Mouse (Mus musculus) midbrain, postnatal 0 days (tissue): ENCODE results near the gene Marf1. TPM values are rescaled to one million over a fixed set of nuclear protein-coding genes. Genes with fewer than 3 reads are reported as not detected.

ENCODE experiments used
- ATAC-seq: fragments of 200-750 bp; cut with Nextera tagmentation; 2 replicates; pipeline ENCODE4 v1.8.0; 2017; ENCODE audit warnings: moderate number of reproducible peaks, mild to moderate bottlenecking, moderate TSS enrichment, moderate library complexity; ENCODE audit not compliant: low FRiP score
- DNase-seq: peaks from one replicate; pipeline ENCODE4 v3.0.0-alpha.2; 2015; ENCODE audit warnings: low spot score
- H3K27ac ChIP-seq: fragments of 300-500 bp; sonication (generic); 2 replicates; pipeline ENCODE4 v1.5.1; 2014; ENCODE audit warnings: low read depth, mild to moderate bottlenecking, low read length, mixed read lengths
- H3K27me3 ChIP-seq: fragments of 300-500 bp; sonication (generic); 2 replicates; pipeline ENCODE4 v1.6.1; 2014; ENCODE audit warnings: low read length, control low read depth, mixed read lengths; ENCODE audit not compliant: insufficient read depth
- H3K36me3 ChIP-seq: fragments of 300-500 bp; sonication (generic); 2 replicates; pipeline ENCODE4 v1.6.1; 2014; ENCODE audit warnings: low read length, control low read depth, mixed read lengths; ENCODE audit not compliant: insufficient read depth
- H3K4me1 ChIP-seq: fragments of 300-500 bp; sonication (generic); 2 replicates; pipeline ENCODE4 v1.6.1; 2014; ENCODE audit warnings: mild to moderate bottlenecking, control low read depth, antibody characterized with exemption, low read length, mixed read lengths; ENCODE audit not compliant: insufficient read depth
- H3K4me2 ChIP-seq: fragments of 300-500 bp; sonication (generic); 2 replicates; pipeline ENCODE4 v1.6.1; 2014; ENCODE audit warnings: low read depth, mild to moderate bottlenecking, low read length, mixed read lengths; ENCODE audit not compliant: poor library complexity, severe bottlenecking
- H3K4me3 ChIP-seq: fragments of 300-500 bp; sonication (generic); 2 replicates; pipeline ENCODE4 v1.5.1; 2014; ENCODE audit warnings: low read depth, mild to moderate bottlenecking, low read length, moderate library complexity
- H3K9ac ChIP-seq: fragments of 300-500 bp; sonication (generic); replicated peaks from 2 replicates; pipeline ENCODE4 v1.6.1; 2014; ENCODE audit warnings: mild to moderate bottlenecking, low read length, moderate library complexity, mixed read lengths; ENCODE audit not compliant: poor library complexity, severe bottlenecking
- H3K9me3 ChIP-seq: fragments of 300-500 bp; sonication (generic); 2 replicates; pipeline ENCODE4 v1.6.1; 2016; ENCODE audit warnings: low read length, control low read depth
- CTCF ChIP-seq: IDR thresholded peaks from 2 replicates; pipeline ENCODE4 v1.5.1; 2016; ENCODE audit warnings: antibody characterized with exemption, mild to moderate bottlenecking
- WGBS: fragments of 180-500 bp; shearing (Covaris S2); extraction: QIAGEN DNeasy Blood & Tissue Kit; methylation state at CpG from one replicate; pipeline ENCODE4 v1.1.7; 2014; 5-methylcytosine and 5-hydroxymethylcytosine counted together
- polyA plus RNA-seq: library from polyadenylated mRNA; unstranded; fragments of >200 nt; fragmentation: Nextera tagmentation; extraction: Ambion mirVana; gene quantifications from 2 replicates; pipeline ENCODE4 v1.2.1, GENCODE M21; 2015
- total RNA-seq: library from RNA; depleted of rRNA; stranded (reverse); fragments of >200 nt; gene quantifications from 2 replicates; pipeline ENCODE4 v1.2.3, GENCODE M21; 2014; rRNA removed

Marf1 gene
- total RNA-seq (24.0 and 29.7 TPM in 2 replicates), polyA plus RNA-seq (8.7 and 9.4 TPM in 2 replicates)

GRCm38 (mm10) chr16:14162988-14163416 lies at the start of gene Marf1, which contains the start of gene Nde1:
Gene Marf1, minus strand, starts transcription at chr16:14163351.
Gene Nde1, plus strand, starts transcription at chr16:14163275.
- Histone ChIP-seq H3K9ac (peak within 1 kb of the TSS; percentile 56), H3K9me3 (no peaks in the 10 kb centered on the region), H3K4me1 (peaks cover under 1% of the 10 kb centered on the region; the same call in 1 of the 2 replicates), H3K4me3 (peak within 1 kb of the TSS; percentile 61), H3K4me2 (peak within 1 kb of the TSS; percentile 95), H3K27me3 (no peaks in the 10 kb centered on the region), H3K27ac (no peak within 1 kb of the TSS), H3K36me3 (no peaks in the 10 kb centered on the region)
- peak; percentile 47 for ATAC-seq
- peak; percentile 86 for DNase-seq
- TF ChIP-seq CTCF = no peak
- 1% methylated on average over 33 of the region's 43 CpGs for WGBS

- ATAC-seq (no peak), DNase-seq (no peak)
- H3K4me3 ChIP-seq = no peak overlapping the region
Measured at GRCm38 (mm10) chr16:14198798-14199197, 35.6 kb upstream of the Marf1 start.

GRCm38 (mm10) chr16:14195427-14195826 lies 32.3 kb upstream of the Marf1 start:
- Histone ChIP-seq H3K4me2 (no peak overlapping the region), H3K4me1 (no peaks in the 10 kb centered on the region), H3K27me3 (no peaks in the 10 kb centered on the region), H3K9me3 (no peaks in the 10 kb centered on the region), H3K4me3 (no peak overlapping the region), H3K27ac (no peak overlapping the region), H3K36me3 (no peaks in the 10 kb centered on the region), H3K9ac (no peak overlapping the region)
- peak; percentile 71 for TF ChIP-seq CTCF
- no peak for ATAC-seq
- WGBS = 26% methylated on average over 1 of the region's 1 CpGs
- DNase-seq = peak; percentile 52

More at GRCm38 (mm10) chr16:14198798-14199197, 35.6 kb upstream of the Marf1 start:
- Histone ChIP-seq H3K9me3 (no peaks in the 10 kb centered on the region), H3K27ac (no peak overlapping the region), H3K4me1 (no peaks in the 10 kb centered on the region), H3K9ac (no peak overlapping the region), H3K27me3 (no peaks in the 10 kb centered on the region), H3K36me3 (no peaks in the 10 kb centered on the region), H3K4me2 (no peak overlapping the region)
- WGBS = 76% methylated on average over 4 of the region's 4 CpGs
- 0 out of 2 replicates have a peak, but pooled peaks have one; percentile 8 for TF ChIP-seq CTCF

GRCm38 (mm10) chr16:14194164-14194950 lies 31.2 kb upstream of the Marf1 start:
- Histone ChIP-seq H3K27me3 (no peaks in the 10 kb centered on the region), H3K4me2 (no peak overlapping the region), H3K4me1 (no peaks in the 10 kb centered on the region), H3K4me3 (no peak overlapping the region), H3K36me3 (no peaks in the 10 kb centered on the region), H3K27ac (no peak overlapping the region), H3K9ac (no peak overlapping the region), H3K9me3 (no peaks in the 10 kb centered on the region)
- no peak for DNase-seq
- no peak for TF ChIP-seq CTCF
- WGBS = 51% methylated on average over 9 of the region's 9 CpGs
- ATAC-seq = no peak

GRCm38 (mm10) chr16:14185516-14185915 lies 22.4 kb upstream of the Marf1 start:
- no peak for TF ChIP-seq CTCF
- no peak for DNase-seq
- Histone ChIP-seq H3K27me3 (no peaks in the 10 kb centered on the region), H3K4me2 (no peak overlapping the region), H3K36me3 (no peaks in the 10 kb centered on the region), H3K27ac (no peak overlapping the region), H3K9ac (no peak overlapping the region), H3K4me1 (no peaks in the 10 kb centered on the region), H3K4me3 (no peak overlapping the region), H3K9me3 (no peaks in the 10 kb centered on the region)
- WGBS = 93% methylated on average over 5 of the region's 5 CpGs
- no peak for ATAC-seq

- no peaks in the 10 kb centered on the region for H3K27me3 ChIP-seq
- ATAC-seq (no peak), DNase-seq (peak; percentile 21)
- no peak overlapping the region for H3K27ac ChIP-seq
- 50% methylated on average over 1 of the region's 1 CpGs for WGBS
- no peak overlapping the region for H3K9ac ChIP-seq
- H3K9me3 ChIP-seq = no peaks in the 10 kb centered on the region
- H3K4me1 ChIP-seq = no peaks in the 10 kb centered on the region
- no peaks in the 10 kb centered on the region for H3K36me3 ChIP-seq
- H3K4me2 ChIP-seq = no peak overlapping the region
- no peak for TF ChIP-seq CTCF
- H3K4me3 ChIP-seq = no peak overlapping the region
Measured at GRCm38 (mm10) chr16:14183856-14184255, 20.7 kb upstream of the Marf1 start.
